Mouse (Mus musculus) stomach, postnatal 0 days (tissue): ENCODE measurements around the gene Zfp825.

ENCODE experiments used
- CTCF ChIP-seq: IDR thresholded peaks from 2 replicates; pipeline ENCODE4 v1.5.1; 2016; ENCODE audit warnings: antibody characterized with exemption, low read depth, mild to moderate bottlenecking, moderate library complexity
- EP300 ChIP-seq: optimal IDR thresholded peaks from 2 replicates; pipeline ENCODE3; 2016; ENCODE audit warnings: antibody characterized with exemption

GRCm38 (mm10) chr13:74522481-74523237, 28.9 kb upstream of the Zfp825 start:
- TF ChIP-seq CTCF (no peak), EP300 (no peak)
